Mouse (Mus musculus): ENCODE results near the gene Cry2.

DNA sequence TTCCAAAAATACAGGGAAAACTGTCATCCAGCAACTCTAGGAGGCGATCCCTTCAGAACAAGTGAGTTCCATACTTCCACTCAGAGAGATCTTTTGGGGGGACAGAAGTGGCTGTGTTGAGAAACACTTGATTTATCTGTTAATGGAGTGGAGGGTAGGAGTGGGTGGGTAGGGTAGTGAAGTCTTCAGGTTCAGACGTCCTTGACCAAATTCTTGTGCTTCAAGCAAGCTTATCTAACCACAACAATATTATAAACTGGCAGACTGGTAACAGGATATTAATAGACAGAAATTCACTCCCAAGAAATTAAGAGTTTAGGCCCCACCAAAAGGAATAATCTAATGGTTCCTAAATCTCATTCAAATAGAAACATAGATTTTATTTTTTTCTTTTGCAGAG is 3.8 kb downstream of the Cry2 start:
- TF ChIP-seq POLR2A (IDR thresholded peaks at IDR 0.05; ENCODE audit: insufficient read depth, low read depth, low read length), result no peak
- TF ChIP-seq EP300 (IDR thresholded peaks at IDR 0.05; ENCODE audit: insufficient read depth, low read depth, low read length), result no peak
- TF ChIP-seq CTCF (IDR thresholded peaks at IDR 0.05), result no peak
